Mouse (Mus musculus) ES-E14 (cell line): ENCODE results near the gene Pnkp. TPM values are rescaled to one million over a fixed set of nuclear protein-coding genes. Genes with fewer than 3 reads are reported as not detected.

Source experiments
- DNase-seq: peaks from one replicate; pipeline ENCODE4 v3.0.0-alpha.2; 2013; ENCODE audit warnings: low read depth, low spot score
- H3K27ac ChIP-seq: 2 replicates; pipeline ENCODE4 v1.5.1; 2012; ENCODE audit warnings: low read depth, mild to moderate bottlenecking, low read length, moderate library complexity, mixed read lengths; ENCODE audit not compliant: poor library complexity, insufficient read depth, severe bottlenecking
- H3K36me3 ChIP-seq: 2 replicates; pipeline ENCODE4 v1.6.1; 2012; ENCODE audit warnings: mild to moderate bottlenecking, low read length, moderate library complexity, mixed read lengths; ENCODE audit not compliant: control insufficient read depth, poor library complexity, insufficient read depth, severe bottlenecking
- H3K4me1 ChIP-seq, 2 experiments: fragments of 150-350 bp in 1 of 2; sonication (generic) in 1 of 2; 2 replicates each; pipeline ENCODE4 v1.6.1; 2012; ENCODE audit warnings: low read length in 2 of 2, mild to moderate bottlenecking in 1 of 2, mixed read lengths in 1 of 2; ENCODE audit not compliant: control insufficient read depth in 2 of 2, insufficient read depth in 2 of 2, poor library complexity in 1 of 2
- H3K4me3 ChIP-seq, 2 experiments: fragments of 150-350 bp in 1 of 2; sonication (generic) in 1 of 2; 2 replicates each; pipeline ENCODE4 v1.5.1; 2012; ENCODE audit warnings: low read length in 2 of 2, low read depth in 1 of 2, mild to moderate bottlenecking in 1 of 2, mixed read lengths in 1 of 2; ENCODE audit not compliant: insufficient read depth in 1 of 2, poor library complexity in 1 of 2, severe bottlenecking in 1 of 2
- H3K9ac ChIP-seq: 2 replicates; pipeline ENCODE4 v1.6.1; 2012; ENCODE audit warnings: low read depth, mild to moderate bottlenecking, low read length, mixed read lengths; ENCODE audit not compliant: poor library complexity, insufficient read depth, severe bottlenecking
- H3K9me3 ChIP-seq: fragments of 150-350 bp; sonication (generic); 2 replicates; pipeline ENCODE4 v1.6.1; 2012; ENCODE audit warnings: low read depth, mild to moderate bottlenecking, low read length; ENCODE audit not compliant: control insufficient read depth, insufficient read depth
- CHD2 ChIP-seq: IDR thresholded peaks from 2 replicates; pipeline ENCODE4 v1.6.1; 2014; ENCODE audit warnings: mild to moderate bottlenecking, low read depth, low read length, inconsistent platforms
- HCFC1 ChIP-seq: IDR thresholded peaks from 2 replicates; pipeline ENCODE4 v1.6.1; 2012; ENCODE audit warnings: low read length, inconsistent platforms, borderline replicate concordance; ENCODE audit not compliant: insufficient read depth
- MAFK ChIP-seq: IDR thresholded peaks from 2 replicates; pipeline ENCODE4 v1.6.1; 2014; ENCODE audit warnings: mild to moderate bottlenecking, low read depth, low read length, inconsistent platforms; ENCODE audit not compliant: insufficient read depth
- ZC3H11A ChIP-seq: IDR thresholded peaks from 2 replicates; pipeline ENCODE4 v1.6.1; 2012; ENCODE audit warnings: low read depth, mild to moderate bottlenecking, inconsistent platforms, low read length, borderline replicate concordance
- ZNF384 ChIP-seq: IDR thresholded peaks from 2 replicates; pipeline ENCODE4 v1.6.1; 2012; ENCODE audit warnings: low read depth, low read length, inconsistent platforms
- in situ Hi-C, 2 experiments: fragments of 600-800 bp; cut with MboI; formaldehyde crosslinking; loops; one replicate each; pipeline ENCODE4 v1.15.1; 2025; ENCODE audit warnings: low sequenced_read_pairs in 2 of 2, inconsistent platforms in 1 of 2; ENCODE audit not compliant: unreplicated experiment in 2 of 2
- total RNA-seq: library from RNA; depleted of rRNA; stranded (reverse); fragments of 300-350 nt; gene quantifications from 2 replicates; pipeline ENCODE4 v1.2.3, GENCODE M21; 2012

Pnkp gene
- total RNA-seq, 1 experiment = 37.1 TPM

- TF ChIP-seq MAFK = no peak
- TF ChIP-seq CHD2 = no peak
- TF ChIP-seq HCFC1 = peak; percentile 91
- Histone ChIP-seq H3K9ac (peak within 1 kb of the TSS; percentile 90), H3K9me3 (no peaks in the 10 kb centered on the region), H3K36me3 (peaks cover 22% of the 10 kb centered on the region), H3K27ac (peak within 1 kb of the TSS; percentile 92), H3K4me3 (peak within 1 kb of the TSS; percentile 83 to 98), H3K4me1 (peaks cover 0 to 10% of the 10 kb centered on the region in 2 experiments; a peak in 1 of 4 replicates)
- peak; percentile 82 for DNase-seq
- in situ Hi-C loops = no loop called here
These were observed 35.5 kb downstream of the Pnkp start, which contains the start of gene Med25 for GRCm38 (mm10) chr7:44892276-44892921. TSS of gene Med25 (minus strand) at chr7:44892712.

GRCm38 (mm10) chr7:44893197-44893596, 36.3 kb downstream of the Pnkp start:
- TF ChIP-seq HCFC1 = no peak
- no peak for TF ChIP-seq ZC3H11A
- no peak for DNase-seq
- Histone ChIP-seq H3K36me3 (peaks cover 20% of the 10 kb centered on the region), H3K27ac (no peak overlapping the region), H3K4me1 (peaks cover 0 to 12% of the 10 kb centered on the region in 2 experiments; a peak in 1 of 4 replicates), H3K4me3 (no peak overlapping the region), H3K9me3 (no peaks in the 10 kb centered on the region), H3K9ac (no peak overlapping the region)
- in situ Hi-C loops = no loop called here

GRCm38 (mm10) chr7:44894175-44894574, 37.2 kb downstream of the Pnkp start:
- peak; percentile 64 for TF ChIP-seq MAFK
- no peak for TF ChIP-seq CHD2
- Histone ChIP-seq H3K27ac (no peak overlapping the region), H3K9me3 (no peaks in the 10 kb centered on the region), H3K36me3 (peaks cover 13% of the 10 kb centered on the region), H3K4me1 (peaks cover 0 to 12% of the 10 kb centered on the region in 2 experiments; a peak in 1 of 4 replicates), H3K9ac (no peak overlapping the region), H3K4me3 (no peak overlapping the region)
- DNase-seq = no peak
- in situ Hi-C loops = no loop called here

- in situ Hi-C loops = no loop called here
- Histone ChIP-seq H3K9ac (no peak overlapping the region), H3K4me3 (peak overlapping the region in 1 of 2 experiments; percentile 40; a peak in 1 of 4 replicates), H3K27ac (no peak overlapping the region), H3K4me1 (peaks cover 0 to 12% of the 10 kb centered on the region in 2 experiments; a peak in 1 of 4 replicates), H3K36me3 (peaks cover 19% of the 10 kb centered on the region), H3K9me3 (no peaks in the 10 kb centered on the region)
- no peak for TF ChIP-seq CHD2
- TF ChIP-seq MAFK = no peak
- no peak for TF ChIP-seq HCFC1
- no peak for TF ChIP-seq ZC3H11A
- TF ChIP-seq ZNF384 = no peak
- DNase-seq = no peak
These were observed 38.3 kb downstream of the Pnkp start for GRCm38 (mm10) chr7:44895206-44895592.
